Mouse (Mus musculus) left cerebral cortex, postnatal 14 days (tissue): ENCODE results near the gene Dyx1c1. TPM values are rescaled to one million over a fixed set of nuclear protein-coding genes. Genes with fewer than 3 reads are reported as not detected.

ENCODE experiments used
- DNase-seq, 2 experiments: peaks; one replicate each; pipeline ENCODE4 v3.0.0; 2021 to 2022; ENCODE audit warnings: low spot score in 2 of 2, mixed read lengths in 1 of 2
- intact Hi-C: fragments of 180-260 bp; cut with DNase I; formaldehyde crosslinking; loops from one replicate; pipeline ENCODE4 v1.15.1; 2025
- total RNA-seq, 2 experiments: library from RNA; stranded (reverse); gene quantifications; 2 replicates each; pipeline ENCODE4 v1.2.3; 2021

Gene Dyx1c1
- total RNA-seq, 2 experiments from 2014 or later = 1.1 to 1.7 TPM

DNA sequence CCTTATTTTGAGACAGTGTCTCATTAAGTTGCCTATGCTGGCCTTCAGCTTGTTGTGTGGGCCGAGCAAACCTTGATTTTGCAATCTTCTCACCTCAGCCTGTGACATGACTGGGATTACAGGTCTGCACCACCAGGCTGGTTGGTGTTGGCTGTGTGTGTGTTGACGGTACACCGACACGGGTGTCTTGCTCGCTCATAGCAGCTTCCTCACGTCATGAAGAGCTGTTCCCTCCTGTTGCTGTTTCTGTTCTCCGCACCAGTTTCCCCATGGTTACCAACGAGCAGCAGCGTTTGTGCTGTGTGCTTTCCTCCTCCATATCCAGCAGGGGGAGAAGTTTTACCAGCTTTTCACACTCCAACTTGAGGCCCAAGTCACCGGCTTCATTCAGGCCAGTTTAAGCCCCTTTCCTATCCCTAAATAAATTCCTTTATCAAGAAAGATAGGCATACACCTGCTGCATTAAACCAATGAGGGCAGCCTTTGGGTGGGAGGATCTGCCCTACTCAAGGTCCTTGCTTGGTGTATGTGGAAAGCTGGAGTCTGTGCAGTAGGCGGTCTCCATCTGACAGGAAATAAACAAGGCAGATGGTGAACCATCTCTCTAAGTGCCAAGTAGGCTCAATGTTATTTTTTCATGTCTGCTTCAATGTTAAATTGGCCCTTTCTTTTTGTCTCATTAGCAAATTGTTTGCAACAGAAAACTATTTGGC, 9.9 kb downstream of the Dyx1c1 start:
- peak; percentile 68 to 89 for DNase-seq
- intact Hi-C loops = loop anchor here (5.0 to 10.0 kb wide), 2 partner anchors 124 to 204 kb away; no protein-coding TSS in a partner anchor

GRCm38 (mm10) chr9:72969874-72970273, 11.3 kb downstream of the Dyx1c1 start:
- no peak for DNase-seq
- intact Hi-C loops = loop anchor here (5.0 to 10.0 kb wide), 2 partner anchors 122 to 205 kb away; no protein-coding TSS in a partner anchor

- intact Hi-C loops = no loop called here
- DNase-seq = no peak
Measured at GRCm38 (mm10) chr9:72972435-72972834, 13.8 kb downstream of the Dyx1c1 start.

DNA sequence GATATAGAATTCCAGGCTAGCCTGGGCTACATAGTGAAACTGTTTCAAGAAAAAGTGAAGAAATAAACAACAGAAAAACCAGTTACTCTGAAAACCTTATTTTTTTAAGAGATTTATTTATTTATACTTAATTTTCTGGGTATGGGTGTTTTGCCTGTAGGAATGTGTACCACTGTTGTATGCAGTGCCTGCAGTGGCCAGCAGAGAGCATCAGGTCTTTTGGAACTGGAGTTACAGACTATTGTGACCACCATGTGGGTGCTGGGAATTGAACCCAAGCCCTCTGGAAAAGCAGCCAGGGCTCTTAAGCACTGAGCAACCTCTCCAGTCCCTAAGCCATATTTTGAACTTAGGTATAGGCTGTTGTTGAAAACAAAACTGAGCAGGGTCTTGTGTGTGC, 14.4 kb downstream of the Dyx1c1 start:
- no peak for DNase-seq
- intact Hi-C loops = no loop called here

DNA sequence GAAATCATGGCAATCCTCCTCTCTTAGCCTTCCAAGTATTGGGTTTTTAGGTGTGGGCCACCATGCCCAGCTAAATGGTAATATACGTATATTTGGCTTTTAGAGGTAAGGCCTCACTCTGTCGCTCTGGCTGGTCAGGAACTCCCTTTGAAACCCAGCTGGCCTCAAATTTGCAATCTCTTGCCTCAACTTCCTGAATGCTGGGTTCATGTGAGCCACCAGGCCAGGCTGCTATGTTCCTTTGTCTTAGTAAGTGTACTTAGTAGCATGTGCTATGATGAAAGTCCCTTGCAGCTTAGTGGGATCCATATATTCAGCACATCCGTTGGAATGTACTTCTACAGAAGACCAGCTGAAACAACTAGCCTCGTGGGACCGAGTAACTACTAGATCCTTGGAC, 16.1 kb downstream of the Dyx1c1 start:
- no peak for DNase-seq

GRCm38 (mm10) chr9:72975242-72975641, 16.7 kb downstream of the Dyx1c1 start:
- DNase-seq = no peak
- intact Hi-C loops = no loop called here

More for the DNA sequence above, 16.1 kb downstream of the Dyx1c1 start:
- intact Hi-C loops = no loop called here

DNA sequence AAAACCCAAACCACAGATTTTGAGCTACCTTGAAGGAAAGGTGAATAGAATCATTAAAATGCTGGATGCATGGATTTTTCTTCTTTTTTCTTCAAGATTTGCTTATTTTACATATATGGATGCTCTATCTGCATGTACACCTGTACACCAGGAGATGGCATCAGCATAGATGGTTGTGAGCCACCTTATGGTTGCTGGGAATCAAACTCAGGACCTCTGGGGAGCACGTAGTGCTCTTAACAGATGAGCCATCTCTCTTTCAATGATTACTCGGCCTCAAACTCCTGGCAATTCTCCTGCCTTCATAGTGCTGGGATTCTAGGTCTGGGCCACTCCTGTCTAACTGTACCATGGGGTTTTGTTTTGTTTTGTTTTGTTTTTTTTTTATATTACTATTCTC, 24.5 kb downstream of the Dyx1c1 start:
- DNase-seq = no peak
- intact Hi-C loops = no loop called here

- intact Hi-C loops = no loop called here
- DNase-seq = peak; percentile 98
Measured at GRCm38 (mm10) chr9:72985250-72986220, 26.9 kb downstream of the Dyx1c1 start, which contains the start of the genes Ccpg1os and Ccpg1. TSS of gene Ccpg1os (minus strand) at chr9:72985382. TSS of gene Ccpg1 (plus strand) at chr9:72985429.

DNA sequence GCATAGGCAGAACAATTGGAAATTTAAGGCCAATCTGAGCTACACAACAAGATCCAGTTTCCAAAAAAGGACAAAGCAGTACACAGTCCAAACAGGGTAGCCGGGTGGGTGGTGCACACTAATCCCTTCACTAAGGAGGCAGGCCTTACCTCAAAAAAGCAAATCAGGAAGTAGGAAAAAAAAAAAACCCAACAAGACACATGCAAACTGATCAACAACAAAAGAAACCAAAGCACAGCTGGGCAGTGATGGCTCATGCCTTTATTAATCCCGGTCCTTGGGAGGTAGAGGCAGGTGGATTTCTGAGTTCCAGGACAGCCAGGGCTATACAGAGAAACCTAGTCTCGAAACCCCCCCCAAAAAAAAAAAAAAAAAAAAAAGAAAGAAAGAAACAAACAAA, 29.1 kb downstream of the Dyx1c1 start:
- intact Hi-C loops = no loop called here

DNA sequence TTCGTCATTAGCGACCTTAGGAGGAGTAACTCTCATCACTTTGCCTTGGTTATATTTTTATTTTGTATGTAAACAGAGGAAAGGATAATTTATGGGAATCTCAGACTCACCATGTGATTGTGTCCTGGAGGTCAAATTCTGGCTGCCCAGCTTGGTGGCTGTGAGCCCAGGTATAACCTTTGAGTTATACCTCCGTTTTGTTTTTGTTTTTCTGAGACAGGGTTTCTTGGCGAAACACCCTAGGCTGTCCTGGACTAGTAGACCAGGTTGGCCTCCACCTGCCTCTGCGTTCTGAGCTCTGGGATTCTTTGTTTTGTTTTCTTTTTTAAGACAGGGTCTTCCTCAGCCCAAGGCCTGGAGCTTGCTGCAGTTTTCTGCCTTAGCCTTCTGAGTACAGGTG, 30.1 kb downstream of the Dyx1c1 start:
- intact Hi-C loops = no loop called here
- no peak for DNase-seq

More for the DNA sequence above, 29.1 kb downstream of the Dyx1c1 start:
- no peak for DNase-seq

- no peak for DNase-seq
- intact Hi-C loops = no loop called here
Measured at GRCm38 (mm10) chr9:72991420-72991819, 32.8 kb downstream of the Dyx1c1 start.

GRCm38 (mm10) chr9:72992576-72992975, 34.0 kb downstream of the Dyx1c1 start:
- intact Hi-C loops = no loop called here
- DNase-seq = no peak

GRCm38 (mm10) chr9:72996167-72996566, 37.6 kb downstream of the Dyx1c1 start:
- intact Hi-C loops = no loop called here
- no peak for DNase-seq

DNA sequence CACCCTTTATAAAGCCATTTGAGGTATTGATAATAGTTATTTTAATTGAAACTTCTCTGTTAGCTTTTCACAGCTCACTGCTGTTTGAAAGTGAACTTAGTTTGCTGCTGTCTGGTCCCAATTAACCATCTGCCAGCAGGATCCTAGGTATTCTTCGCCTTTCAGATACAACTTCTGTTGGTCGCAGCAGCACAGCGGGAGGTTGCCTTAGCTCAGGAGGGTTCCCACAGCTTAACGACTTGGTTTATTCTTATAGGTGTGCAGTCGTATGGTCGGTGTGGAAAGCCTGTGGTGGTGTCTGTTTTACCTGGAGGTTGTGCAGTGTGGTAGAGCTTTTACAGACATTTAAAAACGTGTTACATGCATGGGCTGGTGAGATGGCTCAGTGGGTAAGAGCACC, 38.2 kb downstream of the Dyx1c1 start:
- intact Hi-C loops = no loop called here
- no peak for DNase-seq

GRCm38 (mm10) chr9:73000487-73000886, 41.9 kb downstream of the Dyx1c1 start:
- intact Hi-C loops = no loop called here

DNA sequence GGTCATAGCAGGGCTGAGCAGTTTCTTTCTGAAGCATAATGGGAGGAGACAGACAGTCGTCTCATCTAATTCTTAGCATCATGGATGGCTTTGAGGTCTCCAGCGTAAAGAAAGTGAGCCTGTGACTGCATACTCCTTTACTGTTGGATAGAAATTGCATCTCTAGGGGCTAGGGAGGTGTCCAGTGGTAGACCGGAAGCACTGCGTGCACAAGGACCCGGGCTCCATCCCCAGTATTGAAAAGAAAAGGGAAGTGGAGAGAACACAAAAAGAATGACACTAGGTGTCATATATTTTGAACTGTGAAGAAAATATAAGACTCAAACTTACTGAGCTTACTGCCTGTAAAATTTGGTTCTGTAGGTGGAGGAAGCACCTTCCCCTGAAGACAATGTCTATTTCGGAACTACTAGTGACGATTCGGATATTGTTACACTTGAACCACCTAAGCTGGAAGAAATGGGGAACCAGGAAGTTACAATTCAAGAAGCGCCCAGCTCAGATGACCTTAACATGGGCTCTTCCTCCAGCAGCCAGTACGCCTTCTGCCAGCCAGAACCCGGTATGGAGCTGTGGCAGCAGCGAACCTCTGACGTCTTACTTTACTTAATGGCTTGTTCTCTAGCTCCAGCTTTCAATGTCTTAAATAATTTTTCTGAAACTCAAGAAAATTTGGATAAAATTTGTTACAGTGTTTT, 42.9 kb downstream of the Dyx1c1 start:
- intact Hi-C loops = no loop called here
- DNase-seq = no peak

More at GRCm38 (mm10) chr9:73000487-73000886, 41.9 kb downstream of the Dyx1c1 start:
- no peak for DNase-seq

DNA sequence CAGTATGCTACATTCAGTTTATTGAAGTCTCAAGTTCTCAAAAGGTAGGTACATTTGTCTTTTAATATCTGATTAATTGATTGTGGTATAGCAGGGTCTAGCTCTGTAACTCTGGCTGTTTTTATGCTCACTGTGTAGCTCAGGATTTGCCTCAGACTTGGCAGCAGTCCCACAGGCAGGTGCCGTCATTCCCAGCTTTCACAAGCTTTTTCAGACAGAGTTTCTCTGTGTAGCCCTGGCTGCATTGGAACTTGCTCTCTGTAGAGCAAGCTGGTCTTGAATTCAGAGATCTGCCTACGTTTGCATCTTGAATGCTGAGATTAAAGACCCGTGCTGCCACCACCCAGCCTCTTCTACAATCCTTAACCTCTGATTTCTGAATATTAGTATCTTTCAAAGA, 43.6 kb downstream of the Dyx1c1 start:
- DNase-seq = no peak
- intact Hi-C loops = no loop called here

GRCm38 (mm10) chr9:73004076-73004475, 45.5 kb downstream of the Dyx1c1 start:
- no peak for DNase-seq
- intact Hi-C loops = no loop called here

GRCm38 (mm10) chr9:73005106-73005505, 46.5 kb downstream of the Dyx1c1 start:
- DNase-seq = no peak
- intact Hi-C loops = no loop called here

- no peak for DNase-seq
- intact Hi-C loops = no loop called here
Measured at GRCm38 (mm10) chr9:73006175-73006574, 47.6 kb downstream of the Dyx1c1 start.
